In the genomic region with DNA sequence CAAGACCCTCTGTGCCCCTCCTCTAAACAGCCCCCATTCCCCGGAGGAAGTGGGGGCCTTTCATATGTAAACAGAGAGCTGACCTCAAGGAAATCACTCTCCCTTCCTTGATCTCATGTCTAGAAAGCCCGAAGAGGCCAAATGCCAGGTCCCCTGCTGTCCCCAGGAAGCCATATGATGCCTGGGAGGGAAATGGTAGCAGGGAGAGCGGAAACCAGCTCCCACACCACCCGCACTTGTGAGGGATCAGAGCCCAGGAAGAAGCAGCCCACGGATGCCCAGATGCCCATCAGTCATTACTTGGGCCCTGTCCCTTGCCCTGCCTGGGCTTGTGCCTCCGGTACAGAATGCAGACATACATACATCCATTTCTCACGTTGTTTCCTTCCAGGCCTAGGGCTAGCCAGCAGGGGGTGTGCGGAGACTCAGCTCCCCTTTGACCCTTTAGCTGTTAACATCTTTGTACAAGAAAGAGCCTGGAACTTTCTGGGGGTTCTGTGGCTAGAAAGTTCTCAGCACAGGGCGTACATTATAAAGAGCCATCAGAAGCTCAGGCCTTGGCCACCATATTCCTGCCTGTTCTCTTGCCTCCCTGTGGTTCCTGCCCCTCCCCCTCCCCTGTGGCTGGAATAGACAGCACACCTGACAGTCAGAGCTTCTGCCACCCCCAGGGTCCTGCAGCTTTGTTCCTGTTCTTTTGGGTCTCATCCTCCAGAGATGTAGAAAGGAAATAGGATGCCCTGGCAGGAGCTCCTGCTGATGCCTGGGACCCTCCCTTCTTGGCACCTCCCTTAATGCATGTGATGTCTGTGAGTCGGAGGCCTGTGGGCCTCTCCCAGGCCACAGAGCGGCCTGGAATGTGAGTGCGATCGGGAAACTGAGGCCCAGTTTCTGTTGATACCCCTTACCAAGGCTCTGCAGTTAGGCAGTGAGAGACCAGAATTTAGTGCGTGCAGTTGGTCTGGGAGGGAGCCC, we compare ENCODE assay signal across 8 mouse cellular contexts.
DNase-seq lines count a peak whose midpoint lies in the region; ATAC-seq and TF ChIP-seq lines count a peak whose summit lies in the region.

No protein-coding gene starts in this region.

- no peak for DNase-seq in layer of hippocampus, adult 2 months (ENCODE audit: low spot score in 2 of 2)
- no peak for DNase-seq in layer of hippocampus, postnatal 36 days
- DNase-seq in cerebellum, postnatal 10 days, result peak; percentile 82 to 84
- no peak for DNase-seq in midbrain, postnatal 0 days (ENCODE audit: low spot score)
- no peak for DNase-seq in left cerebral cortex, adult 18-20 months (ENCODE audit: low spot score in 2 of 2)
- no peak for DNase-seq in kidney, adult 11 months
- no peak for DNase-seq in right cerebral cortex, postnatal 25 days

- H3K27ac ChIP-seq in layer of hippocampus, adult 2 months, result peak overlapping the region; percentile 72
- H3K27ac ChIP-seq in intestine, postnatal 0 days (ENCODE audit: low read depth, low read length), result no peak overlapping the region
- H3K27ac ChIP-seq in midbrain, postnatal 0 days (ENCODE audit: low read depth, low read length), result no peak overlapping the region

- H3K36me3 ChIP-seq in intestine, postnatal 0 days (ENCODE audit: control insufficient read depth, insufficient read depth), result no peaks in the 10 kb centered on the region
- H3K36me3 ChIP-seq in midbrain, postnatal 0 days (ENCODE audit: insufficient read depth, low read length), result no peaks in the 10 kb centered on the region

- WGBS in intestine, postnatal 0 days, result 53% methylated on average over 14 of the region's 14 CpGs
- WGBS in midbrain, postnatal 0 days, result 49% methylated on average over 14 of the region's 14 CpGs

- no peak overlapping the region for H3K4me3 ChIP-seq in layer of hippocampus, adult 2 months
- no peak overlapping the region for H3K4me3 ChIP-seq in intestine, postnatal 0 days (ENCODE audit: low read depth, low read length)
- no peak overlapping the region for H3K4me3 ChIP-seq in midbrain, postnatal 0 days (ENCODE audit: low read depth, low read length)

- H3K4me2 ChIP-seq in intestine, postnatal 0 days (replicated peaks; ENCODE audit: low read depth), result no peak overlapping the region
- no peak overlapping the region for H3K4me2 ChIP-seq in midbrain, postnatal 0 days (ENCODE audit: low read depth, low read length, poor library complexity, severe bottlenecking)

- H3K9me3 ChIP-seq in intestine, postnatal 0 days (ENCODE audit: control insufficient read depth), result no peaks in the 10 kb centered on the region
- H3K9me3 ChIP-seq in midbrain, postnatal 0 days (ENCODE audit: low read length), result no peaks in the 10 kb centered on the region

- peak; percentile 34 for TF ChIP-seq CTCF in layer of hippocampus, adult 2 months (conservative IDR thresholded peaks at IDR 0.05)
- peak; percentile 45; the same call in 1 of the 2 replicates for TF ChIP-seq CTCF in intestine, postnatal 0 days (IDR thresholded peaks at IDR 0.05; ENCODE audit: low read depth)
- TF ChIP-seq CTCF in midbrain, postnatal 0 days (IDR thresholded peaks at IDR 0.05), result peak; percentile 26; the same call in 1 of the 2 replicates

- ATAC-seq in intestine, postnatal 0 days, result no peak
- ATAC-seq in midbrain, postnatal 0 days (ENCODE audit: low FRiP score), result no peak

- H3K27me3 ChIP-seq in intestine, postnatal 0 days (replicated peaks; ENCODE audit: control insufficient read depth, insufficient read depth, low read length), result no peaks in the 10 kb centered on the region
- H3K27me3 ChIP-seq in midbrain, postnatal 0 days (ENCODE audit: insufficient read depth, low read length), result no peaks in the 10 kb centered on the region

- H3K4me1 ChIP-seq in intestine, postnatal 0 days (replicated peaks; ENCODE audit: control insufficient read depth, insufficient read depth, low read length), result peaks cover 20% of the 10 kb centered on the region
- peaks cover 25% of the 10 kb centered on the region for H3K4me1 ChIP-seq in midbrain, postnatal 0 days (ENCODE audit: insufficient read depth, low read length)

- no peak overlapping the region for H3K9ac ChIP-seq in intestine, postnatal 0 days (ENCODE audit: low read depth, low read length)
- H3K9ac ChIP-seq in midbrain, postnatal 0 days (replicated peaks; ENCODE audit: low read length, poor library complexity, severe bottlenecking), result no peak overlapping the region

Comparison
In these comparisons a context has a peak if more than half of its experiments do, and no peak if none do; other contexts are left out.
1. DNase-seq: peak in cerebellum, postnatal 10 days (2 of 2); none in layer of hippocampus, adult 2 months (0 of 2), layer of hippocampus, postnatal 36 days (0 of 2), midbrain, postnatal 0 days (single experiment), left cerebral cortex, adult 18-20 months (0 of 2), kidney, adult 11 months (single experiment) and right cerebral cortex, postnatal 25 days (single experiment).
2. Peak in every context shown above with its lines, with median percentiles within 50 percentile points of each other: CTCF ChIP-seq.